Mouse (Mus musculus): ENCODE measurements at regions not wholly inside any gene's neighbourhood (a gene's known extent, or its start where the extent isn't known, plus 50 kb on each side); places are given as distances from the start of the nearest gene placed in this dataset.

DNA sequence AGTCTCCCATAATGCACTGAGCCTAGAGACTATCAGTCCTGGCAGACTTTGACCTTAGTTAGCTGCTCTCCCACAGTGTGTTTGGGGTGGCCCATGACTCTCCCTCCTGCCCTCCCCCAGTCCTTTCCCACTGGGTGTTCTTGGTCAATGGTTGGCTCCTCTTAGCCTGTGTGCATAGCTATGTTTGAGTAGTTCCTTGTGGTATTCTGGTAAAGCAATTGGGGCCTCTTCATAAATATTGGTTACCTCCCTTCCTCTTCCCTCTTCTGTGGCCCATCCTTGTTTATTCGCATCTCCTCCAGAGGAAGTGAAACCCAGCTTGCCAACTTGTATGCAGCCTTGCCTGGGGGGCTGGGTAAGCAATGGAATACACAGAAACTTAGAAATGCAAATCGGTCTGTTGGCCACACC lies 74.0 kb downstream of the Zfp706 start:
- H3K4me2 ChIP-seq: no peak overlapping the region
- no peaks in the 10 kb centered on the region for H3K27me3 ChIP-seq (replicated peaks)
- no peak for ATAC-seq (ENCODE audit: low FRiP score)
- no peaks in the 10 kb centered on the region for H3K9me3 ChIP-seq (replicated peaks)
- H3K4me3 ChIP-seq (replicated peaks): no peak overlapping the region
- H3K9ac ChIP-seq (replicated peaks): no peak overlapping the region
- WGBS: 82% methylated on average over 2 of the region's 2 CpGs
- no peaks in the 10 kb centered on the region for H3K36me3 ChIP-seq
- H3K4me1 ChIP-seq: peaks cover 8% of the 10 kb centered on the region
- H3K27ac ChIP-seq (replicated peaks): no peak overlapping the region

DNA sequence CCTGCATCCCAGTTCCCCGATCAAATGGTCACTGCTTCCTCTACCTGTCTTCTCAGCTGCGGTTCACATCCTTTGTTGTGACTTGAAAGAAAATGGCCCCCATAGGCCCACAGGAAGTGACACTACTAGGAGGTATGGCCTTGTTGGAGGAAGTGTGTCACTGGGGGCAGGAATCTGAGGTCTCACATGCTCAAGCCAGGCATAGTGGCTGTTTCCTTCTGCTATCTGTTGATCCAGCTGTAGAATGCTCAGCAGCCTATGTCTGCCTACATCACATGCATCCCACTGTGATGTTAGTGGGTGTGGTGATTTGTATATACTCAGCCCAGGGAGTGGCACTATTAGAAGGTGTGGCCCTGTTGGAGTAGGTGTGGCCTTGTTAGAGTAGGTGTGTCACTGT lies 76.1 kb downstream of the Zfp706 start:
- Histone ChIP-seq H3K4me2 (no peak overlapping the region), H3K4me3 (replicated peaks) (no peak overlapping the region), H3K36me3 (no peaks in the 10 kb centered on the region), H3K27me3 (replicated peaks) (no peaks in the 10 kb centered on the region), H3K9ac (replicated peaks) (no peak overlapping the region), H3K9me3 (replicated peaks) (no peaks in the 10 kb centered on the region), H3K4me1 (no peaks in the 10 kb centered on the region), H3K27ac (replicated peaks) (no peak overlapping the region)
- 87% methylated on average over 2 of the region's 2 CpGs for WGBS
- no peak for ATAC-seq (ENCODE audit: low FRiP score)

DNA sequence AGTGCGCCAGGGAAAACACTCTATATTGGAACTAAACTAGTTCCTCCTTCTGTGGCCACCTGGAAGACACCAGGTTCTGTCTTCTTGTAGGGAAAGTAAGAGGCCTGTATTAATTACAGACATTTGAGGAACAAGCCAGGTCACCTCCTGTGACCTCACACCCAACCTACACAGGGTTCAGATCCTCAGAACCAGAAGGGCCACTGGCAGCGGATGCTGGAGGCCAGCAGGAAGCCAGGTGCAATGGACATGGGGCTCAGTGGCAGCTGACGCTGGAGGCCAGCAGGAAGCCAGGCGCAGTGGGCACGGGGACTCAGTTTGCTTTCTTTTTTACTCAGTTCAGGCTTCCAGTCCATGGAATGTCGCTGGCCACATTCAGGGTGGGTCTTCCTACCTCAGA lies 77.1 kb downstream of the Zfp706 start:
- Histone ChIP-seq H3K9me3 (replicated peaks) (no peaks in the 10 kb centered on the region), H3K27ac (replicated peaks) (no peak overlapping the region), H3K4me2 (no peak overlapping the region), H3K4me1 (no peaks in the 10 kb centered on the region), H3K9ac (replicated peaks) (no peak overlapping the region), H3K27me3 (replicated peaks) (no peaks in the 10 kb centered on the region), H3K36me3 (no peaks in the 10 kb centered on the region), H3K4me3 (replicated peaks) (no peak overlapping the region)
- WGBS: 87% methylated on average over 6 of the region's 6 CpGs
- no peak for ATAC-seq (ENCODE audit: low FRiP score)

DNA sequence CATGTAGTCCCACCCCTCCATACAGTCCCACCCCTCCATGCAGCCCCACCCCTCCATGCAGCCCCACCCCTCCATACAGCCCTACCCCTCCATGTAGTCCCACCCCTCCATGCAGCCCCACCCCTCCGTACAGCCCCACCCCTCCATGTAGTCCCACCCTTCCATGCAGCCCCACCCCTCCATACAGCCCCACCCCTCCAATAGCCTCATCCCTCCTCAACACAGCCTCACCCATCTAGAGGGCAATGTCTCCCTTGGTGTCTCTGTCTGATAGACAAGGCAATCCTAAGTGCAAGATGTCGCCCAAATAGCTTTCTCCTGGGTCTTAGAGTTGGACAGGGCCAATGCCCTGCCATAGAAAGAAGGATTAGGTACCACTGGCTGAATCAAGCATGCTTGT lies 77.8 kb downstream of the Zfp706 start:
- H3K9me3 ChIP-seq (replicated peaks): no peaks in the 10 kb centered on the region
- no peaks in the 10 kb centered on the region for H3K36me3 ChIP-seq
- H3K27me3 ChIP-seq (replicated peaks): no peaks in the 10 kb centered on the region
- WGBS: 86% methylated on average over 2 of the region's 2 CpGs
- no peak for ATAC-seq (ENCODE audit: low FRiP score)
- no peaks in the 10 kb centered on the region for H3K4me1 ChIP-seq
- H3K4me2 ChIP-seq: no peak overlapping the region
- H3K4me3 ChIP-seq (replicated peaks): no peak overlapping the region
- no peak overlapping the region for H3K27ac ChIP-seq (replicated peaks)
- H3K9ac ChIP-seq (replicated peaks): no peak overlapping the region

DNA sequence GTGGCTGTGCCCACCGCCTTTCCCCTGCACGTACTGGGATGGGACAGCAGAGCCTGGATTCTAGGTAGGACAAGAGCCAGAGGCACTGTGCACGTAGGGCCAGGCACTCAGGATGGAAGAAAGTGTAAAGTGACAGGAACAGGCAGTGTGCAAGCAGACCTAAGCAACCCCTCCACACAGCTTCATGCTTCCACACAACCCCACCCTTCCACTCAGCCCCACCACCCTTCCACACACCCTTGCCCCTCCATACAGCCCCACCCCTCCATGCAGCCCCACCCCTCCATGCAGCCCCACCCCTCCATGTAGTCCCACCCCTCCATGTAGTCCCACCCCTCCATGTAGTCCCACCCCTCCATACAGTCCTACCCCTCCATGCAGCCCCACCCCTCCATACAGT lies 78.5 kb downstream of the Zfp706 start:
- no peaks in the 10 kb centered on the region for H3K27me3 ChIP-seq (replicated peaks)
- H3K9ac ChIP-seq (replicated peaks): no peak overlapping the region
- no peaks in the 10 kb centered on the region for H3K9me3 ChIP-seq (replicated peaks)
- no peaks in the 10 kb centered on the region for H3K4me1 ChIP-seq
- no peaks in the 10 kb centered on the region for H3K36me3 ChIP-seq
- no peak overlapping the region for H3K27ac ChIP-seq (replicated peaks)
- no peak overlapping the region for H3K4me2 ChIP-seq
- ATAC-seq (ENCODE audit: low FRiP score): no peak
- 92% methylated on average over 3 of the region's 3 CpGs for WGBS
- H3K4me3 ChIP-seq (replicated peaks): no peak overlapping the region

DNA sequence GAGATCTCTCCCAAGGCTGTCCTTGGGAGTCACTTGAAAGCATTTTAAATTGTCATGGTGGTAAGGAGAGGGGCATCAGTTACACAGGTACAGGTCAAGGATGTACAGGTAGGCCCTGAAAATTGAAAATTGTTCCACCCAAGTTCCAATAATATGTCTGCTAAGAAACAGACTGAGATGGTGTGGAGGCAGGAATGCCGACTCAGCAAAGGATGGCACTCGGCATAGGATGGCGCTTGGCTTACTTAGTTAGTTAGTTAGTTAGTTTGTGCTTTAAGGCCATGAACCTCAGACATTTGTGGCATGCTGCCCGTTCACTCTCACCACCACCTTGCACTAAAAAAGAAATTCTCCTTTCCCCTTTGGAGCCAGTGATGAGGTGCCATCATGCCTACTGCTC lies 78.9 kb downstream of the Zfp706 start:
- no peak overlapping the region for H3K4me2 ChIP-seq
- no peak overlapping the region for H3K9ac ChIP-seq (replicated peaks)
- H3K4me3 ChIP-seq (replicated peaks): no peak overlapping the region
- 92% methylated on average over 4 of the region's 4 CpGs for WGBS
- no peaks in the 10 kb centered on the region for H3K27me3 ChIP-seq (replicated peaks)
- ATAC-seq (ENCODE audit: low FRiP score): no peak
- no peak overlapping the region for H3K27ac ChIP-seq (replicated peaks)
- H3K36me3 ChIP-seq: no peaks in the 10 kb centered on the region
- H3K9me3 ChIP-seq (replicated peaks): no peaks in the 10 kb centered on the region
- H3K4me1 ChIP-seq: no peaks in the 10 kb centered on the region

DNA sequence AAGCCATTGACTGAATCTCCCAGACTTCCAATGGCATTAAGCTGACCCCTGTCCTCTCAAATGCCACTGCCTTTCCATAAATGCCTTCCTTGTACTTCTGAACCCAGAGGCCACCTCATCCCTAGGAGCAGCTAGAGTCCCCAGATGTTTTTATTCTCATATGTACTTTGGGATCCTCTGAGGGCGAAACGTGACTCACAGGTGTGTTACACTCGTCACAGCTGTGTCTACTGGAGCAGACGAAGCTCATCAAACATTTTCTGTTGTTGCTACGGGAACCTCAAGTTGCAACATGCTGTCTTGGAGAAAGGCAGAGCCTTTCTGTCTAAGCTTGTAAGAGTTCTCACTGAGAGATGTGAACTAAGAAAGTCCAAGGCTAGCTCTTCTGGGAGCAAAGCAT lies 80.1 kb downstream of the Zfp706 start:
- no peak for ATAC-seq (ENCODE audit: low FRiP score)
- no peak overlapping the region for H3K4me2 ChIP-seq
- no peak overlapping the region for H3K4me3 ChIP-seq (replicated peaks)
- no peak overlapping the region for H3K27ac ChIP-seq (replicated peaks)
- H3K9ac ChIP-seq (replicated peaks): no peak overlapping the region
- no peaks in the 10 kb centered on the region for H3K9me3 ChIP-seq (replicated peaks)
- no peaks in the 10 kb centered on the region for H3K36me3 ChIP-seq
- WGBS: 82% methylated on average over 5 of the region's 5 CpGs
- no peaks in the 10 kb centered on the region for H3K27me3 ChIP-seq (replicated peaks)
- H3K4me1 ChIP-seq: no peaks in the 10 kb centered on the region

DNA sequence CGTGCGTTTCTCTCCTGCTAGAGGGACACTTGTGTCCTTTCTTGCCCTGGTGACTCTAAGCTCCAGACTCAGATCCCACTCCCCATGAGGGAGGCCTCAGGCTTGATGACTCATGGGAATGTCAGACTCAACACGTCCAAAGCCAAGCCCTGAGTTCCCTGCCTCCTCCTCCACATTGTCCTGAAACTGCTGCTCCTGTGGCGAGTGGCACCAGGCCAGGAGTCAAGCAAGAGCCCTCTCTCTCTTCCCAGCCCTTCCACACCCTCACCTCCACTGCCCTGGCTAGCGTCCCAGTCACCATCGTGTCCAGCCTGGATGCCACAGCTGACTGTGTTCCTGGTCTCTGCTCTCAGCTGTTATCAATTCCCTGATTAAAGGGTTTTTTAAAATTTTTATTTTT lies 83.4 kb downstream of the Zfp706 start:
- H3K27ac ChIP-seq (replicated peaks): no peak overlapping the region
- H3K9ac ChIP-seq (replicated peaks): no peak overlapping the region
- no peaks in the 10 kb centered on the region for H3K27me3 ChIP-seq (replicated peaks)
- no peak overlapping the region for H3K4me2 ChIP-seq
- H3K9me3 ChIP-seq (replicated peaks): no peaks in the 10 kb centered on the region
- no peak for ATAC-seq (ENCODE audit: low FRiP score)
- H3K4me1 ChIP-seq: no peaks in the 10 kb centered on the region
- WGBS: 83% methylated on average over 6 of the region's 6 CpGs
- no peaks in the 10 kb centered on the region for H3K36me3 ChIP-seq
- no peak overlapping the region for H3K4me3 ChIP-seq (replicated peaks)

DNA sequence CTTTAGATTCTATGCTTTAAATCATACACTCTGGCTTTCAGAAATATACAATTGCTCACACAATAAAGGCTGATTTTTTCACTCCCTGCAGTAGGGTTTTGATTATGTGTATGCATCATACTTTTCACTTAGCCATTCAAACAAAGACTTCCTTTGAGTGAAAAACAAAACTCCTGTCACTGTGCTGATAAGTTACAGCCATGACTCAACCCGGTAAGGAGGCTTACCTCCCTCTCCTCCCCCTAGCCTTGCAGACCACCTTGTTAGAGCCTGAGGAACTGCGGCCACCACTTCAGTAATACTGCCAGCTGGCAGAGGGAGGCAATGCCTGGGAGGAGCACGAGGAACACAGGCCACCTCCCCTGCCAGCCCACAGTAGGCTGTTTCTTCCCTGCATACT lies 86.2 kb downstream of the Zfp706 start:
- Histone ChIP-seq H3K9ac (replicated peaks) (no peak overlapping the region), H3K27me3 (replicated peaks) (no peaks in the 10 kb centered on the region), H3K27ac (replicated peaks) (no peak overlapping the region), H3K4me1 (peaks cover 5% of the 10 kb centered on the region; the same call in 1 of the 2 replicates), H3K36me3 (no peaks in the 10 kb centered on the region), H3K9me3 (replicated peaks) (no peaks in the 10 kb centered on the region), H3K4me3 (replicated peaks) (no peak overlapping the region), H3K4me2 (no peak overlapping the region)
- ATAC-seq (ENCODE audit: low FRiP score): no peak
- WGBS: 32% methylated on average over 3 of the region's 3 CpGs

DNA sequence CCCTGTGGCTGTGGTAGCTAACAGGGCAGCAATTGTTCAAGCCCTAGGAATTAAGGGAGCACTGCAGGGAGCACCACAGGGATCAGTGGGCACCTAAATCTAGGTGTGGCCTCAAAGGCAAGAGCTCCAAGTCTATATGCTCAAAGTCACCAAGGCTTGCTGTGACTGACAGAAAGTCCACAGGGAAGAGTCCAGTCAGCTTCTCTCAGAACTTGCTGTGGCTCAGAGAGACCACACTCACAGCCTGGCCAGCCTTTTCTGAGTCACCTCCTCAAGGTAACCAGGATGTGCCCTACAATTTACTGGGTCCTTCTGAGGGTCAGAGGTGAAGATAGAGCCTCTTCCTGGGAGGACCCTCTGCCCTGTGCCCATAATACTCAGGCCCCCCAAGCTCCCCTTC lies 86.7 kb downstream of the Zfp706 start:
- Histone ChIP-seq H3K9ac (replicated peaks) (no peak overlapping the region), H3K4me3 (replicated peaks) (no peak overlapping the region), H3K27me3 (replicated peaks) (no peaks in the 10 kb centered on the region), H3K4me1 (peaks cover 8% of the 10 kb centered on the region; the same call in 1 of the 2 replicates), H3K9me3 (replicated peaks) (no peaks in the 10 kb centered on the region), H3K36me3 (no peaks in the 10 kb centered on the region), H3K27ac (replicated peaks) (no peak overlapping the region), H3K4me2 (no peak overlapping the region)
- no peak for ATAC-seq (ENCODE audit: low FRiP score)

DNA sequence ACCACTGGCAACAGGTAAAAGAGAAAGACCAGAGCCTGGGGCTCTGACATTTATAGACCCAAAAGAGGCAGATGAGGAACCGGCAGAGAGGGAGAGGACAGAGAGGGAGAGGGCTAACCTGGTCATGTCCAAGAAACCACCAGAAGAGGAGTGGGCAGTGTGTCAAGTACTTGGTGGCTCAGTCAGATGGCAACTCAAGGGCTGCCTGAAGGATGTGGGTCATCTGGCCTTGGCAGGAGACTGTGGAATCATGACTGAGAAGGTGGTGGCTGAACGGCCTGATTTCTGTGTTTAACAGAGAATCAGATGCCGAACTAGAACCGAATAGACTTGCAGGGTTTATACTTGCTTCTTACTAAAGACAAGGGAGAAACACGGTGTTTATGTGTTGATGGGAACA lies 87.9 kb downstream of the Zfp706 start:
- H3K9ac ChIP-seq (replicated peaks): no peak overlapping the region
- H3K27me3 ChIP-seq (replicated peaks): no peaks in the 10 kb centered on the region
- no peaks in the 10 kb centered on the region for H3K9me3 ChIP-seq (replicated peaks)
- no peak overlapping the region for H3K4me2 ChIP-seq
- H3K27ac ChIP-seq (replicated peaks): no peak overlapping the region
- no peak overlapping the region for H3K4me3 ChIP-seq (replicated peaks)
- WGBS: 94% methylated on average over 5 of the region's 5 CpGs
- H3K36me3 ChIP-seq: no peaks in the 10 kb centered on the region
- peaks cover 8% of the 10 kb centered on the region; the same call in 1 of the 2 replicates for H3K4me1 ChIP-seq
- ATAC-seq (ENCODE audit: low FRiP score): no peak

DNA sequence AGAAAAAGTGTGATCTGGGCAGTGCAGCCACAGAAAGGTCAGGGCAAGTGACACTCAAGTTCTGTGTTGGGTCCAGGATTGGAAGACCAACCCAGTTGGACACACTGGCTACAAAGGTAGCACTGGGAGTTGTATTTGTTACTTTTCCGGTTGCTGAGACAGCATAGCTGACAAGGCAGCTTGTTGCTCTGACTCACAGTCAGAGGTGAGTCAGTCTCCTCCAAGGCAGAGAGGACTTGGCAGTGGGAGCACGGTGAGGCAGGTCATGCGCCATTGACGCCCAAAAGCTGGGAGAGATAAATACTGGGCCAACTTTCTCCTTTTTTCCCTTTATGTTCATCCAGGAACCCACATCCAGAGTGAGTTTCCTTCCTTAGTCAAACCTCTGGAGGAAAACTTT lies 88.4 kb downstream of the Zfp706 start:
- Histone ChIP-seq H3K27ac (replicated peaks) (no peak overlapping the region), H3K36me3 (no peaks in the 10 kb centered on the region), H3K9me3 (replicated peaks) (no peaks in the 10 kb centered on the region), H3K9ac (replicated peaks) (no peak overlapping the region), H3K4me1 (peaks cover 8% of the 10 kb centered on the region; the same call in 1 of the 2 replicates), H3K4me2 (no peak overlapping the region), H3K27me3 (replicated peaks) (no peaks in the 10 kb centered on the region), H3K4me3 (replicated peaks) (no peak overlapping the region)
- no peak for ATAC-seq (ENCODE audit: low FRiP score)
- WGBS: 95% methylated on average over 4 of the region's 4 CpGs

DNA sequence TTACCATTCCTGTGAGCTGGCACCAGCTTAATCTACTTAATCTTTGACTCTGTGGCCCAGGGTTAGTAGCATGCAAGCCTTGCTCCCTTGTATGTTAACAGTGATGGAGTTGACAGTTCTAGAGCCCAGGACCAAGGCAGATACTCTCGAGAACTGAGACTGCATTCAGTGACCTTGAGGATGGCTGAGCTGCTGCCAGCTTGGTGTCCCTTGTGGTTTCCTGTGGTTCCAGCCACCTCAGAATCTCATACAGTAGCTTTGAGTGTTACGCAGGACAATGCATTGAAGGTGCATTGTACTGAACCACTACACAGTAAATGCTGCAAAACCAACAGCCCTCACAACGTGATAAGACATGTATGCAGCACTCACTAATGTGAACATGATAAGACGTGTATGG lies 90.6 kb downstream of the Zfp706 start:
- WGBS: 80% methylated on average over 4 of the region's 4 CpGs
- no peak overlapping the region for H3K4me2 ChIP-seq
- peaks cover 8% of the 10 kb centered on the region; the same call in 1 of the 2 replicates for H3K4me1 ChIP-seq
- no peak overlapping the region for H3K27ac ChIP-seq (replicated peaks)
- no peaks in the 10 kb centered on the region for H3K27me3 ChIP-seq (replicated peaks)
- no peak overlapping the region for H3K9ac ChIP-seq (replicated peaks)
- no peak for ATAC-seq (ENCODE audit: low FRiP score)
- H3K9me3 ChIP-seq (replicated peaks): no peaks in the 10 kb centered on the region
- H3K4me3 ChIP-seq (replicated peaks): no peak overlapping the region
- no peaks in the 10 kb centered on the region for H3K36me3 ChIP-seq

Measured in neural tube, embryonic 15.5 days (tissue).